Mouse (Mus musculus) megakaryocyte, embryonic 14.5 days (primary cell): ENCODE measurements around the gene Scarf2. TPM values are rescaled to one million over a fixed set of nuclear protein-coding genes. Genes with fewer than 3 reads are reported as not detected.

Experiments used
- H3K27me3 ChIP-seq: replicated peaks from 2 replicates; pipeline ENCODE3; 2012; ENCODE audit warnings: inconsistent platforms
- H3K36me3 ChIP-seq: replicated peaks from 2 replicates; pipeline ENCODE3; 2012; ENCODE audit warnings: low read length, inconsistent platforms, mixed read lengths
- H3K4me1 ChIP-seq: 2 replicates; pipeline ENCODE4 v1.6.1; 2012; ENCODE audit warnings: inconsistent platforms
- H3K4me3 ChIP-seq: replicated peaks from 2 replicates; pipeline ENCODE3; 2012; ENCODE audit warnings: moderate library complexity, mild to moderate bottlenecking, inconsistent platforms
- H3K9me3 ChIP-seq: 2 replicates; pipeline ENCODE4 v1.6.1; 2012; ENCODE audit warnings: inconsistent platforms
- FLI1 ChIP-seq: IDR thresholded peaks from 2 replicates; pipeline ENCODE4 v1.6.1; 2012; ENCODE audit warnings: low read length, inconsistent platforms, mixed read lengths
- GATA1 ChIP-seq: IDR thresholded peaks from 3 replicates; pipeline ENCODE4 v1.6.1; 2012; ENCODE audit warnings: mixed read lengths, low read length, inconsistent platforms, borderline replicate concordance
- polyA plus RNA-seq: library from polyadenylated mRNA; stranded (reverse); fragments of >175 nt; gene quantifications from 2 replicates; pipeline ENCODE4 v1.2.3, GENCODE M21; 2012; ENCODE audit warnings: low replicate concordance; ENCODE audit not compliant: insufficient read depth

Gene Scarf2
- polyA plus RNA-seq, 1 experiment, result 0.79 TPM

DNA sequence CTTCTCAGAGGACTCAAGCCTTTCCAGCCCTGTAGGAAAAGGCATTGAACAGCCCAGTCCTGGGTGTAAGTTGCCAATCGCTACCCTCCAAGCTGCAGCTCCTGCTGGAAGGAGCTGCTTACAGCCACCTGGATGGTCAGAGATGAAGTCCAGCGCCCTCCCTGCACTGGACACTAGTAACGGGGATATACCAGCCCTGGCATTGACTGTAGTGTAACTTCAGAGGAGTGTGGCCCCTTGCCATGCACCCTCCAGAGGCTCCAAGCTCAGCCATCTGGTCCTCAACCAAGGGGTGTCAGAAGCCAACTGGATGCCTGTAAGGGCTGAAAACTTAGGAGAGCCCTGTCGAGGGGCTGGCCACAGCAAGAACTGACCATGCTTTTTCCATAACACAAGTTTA, 42.9 kb downstream of the Scarf2 start:
- H3K4me3 ChIP-seq, result no peak overlapping the region
- TF ChIP-seq GATA1, result no peak
- TF ChIP-seq FLI1, result no peak
- peaks cover 57% of the 10 kb centered on the region for H3K36me3 ChIP-seq

DNA sequence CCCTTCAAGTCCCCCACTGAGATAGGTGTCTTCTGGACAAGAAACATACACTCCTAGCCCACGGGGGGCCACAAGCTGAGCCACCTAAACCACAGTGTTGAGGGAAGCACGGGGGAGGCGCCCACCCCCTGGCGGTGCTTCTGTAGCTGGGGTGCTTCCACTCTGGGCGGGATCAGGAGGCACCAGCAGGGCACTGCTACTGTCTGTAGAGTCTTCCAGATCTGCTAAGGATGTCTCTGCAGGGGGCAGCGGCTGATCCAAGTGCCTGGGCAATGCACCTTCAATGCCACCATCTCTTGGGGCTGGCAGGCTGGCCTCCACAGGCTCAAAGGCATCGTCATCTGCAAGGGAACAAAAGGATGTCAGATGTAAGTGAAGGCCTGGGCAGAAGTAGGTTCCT, 45.4 kb downstream of the Scarf2 start:
- peaks cover 82% of the 10 kb centered on the region for H3K36me3 ChIP-seq
- H3K4me1 ChIP-seq, result no peaks in the 10 kb centered on the region
- H3K9me3 ChIP-seq, result no peaks in the 10 kb centered on the region
- TF ChIP-seq GATA1, result no peak
- TF ChIP-seq FLI1, result no peak
- no peak overlapping the region for H3K4me3 ChIP-seq
- H3K27me3 ChIP-seq, result peaks cover 13% of the 10 kb centered on the region

More for the DNA sequence above, 42.9 kb downstream of the Scarf2 start:
- Histone ChIP-seq H3K9me3 (no peaks in the 10 kb centered on the region; the same call in 1 of the 2 replicates), H3K4me1 (no peaks in the 10 kb centered on the region), H3K27me3 (peaks cover 38% of the 10 kb centered on the region)

DNA sequence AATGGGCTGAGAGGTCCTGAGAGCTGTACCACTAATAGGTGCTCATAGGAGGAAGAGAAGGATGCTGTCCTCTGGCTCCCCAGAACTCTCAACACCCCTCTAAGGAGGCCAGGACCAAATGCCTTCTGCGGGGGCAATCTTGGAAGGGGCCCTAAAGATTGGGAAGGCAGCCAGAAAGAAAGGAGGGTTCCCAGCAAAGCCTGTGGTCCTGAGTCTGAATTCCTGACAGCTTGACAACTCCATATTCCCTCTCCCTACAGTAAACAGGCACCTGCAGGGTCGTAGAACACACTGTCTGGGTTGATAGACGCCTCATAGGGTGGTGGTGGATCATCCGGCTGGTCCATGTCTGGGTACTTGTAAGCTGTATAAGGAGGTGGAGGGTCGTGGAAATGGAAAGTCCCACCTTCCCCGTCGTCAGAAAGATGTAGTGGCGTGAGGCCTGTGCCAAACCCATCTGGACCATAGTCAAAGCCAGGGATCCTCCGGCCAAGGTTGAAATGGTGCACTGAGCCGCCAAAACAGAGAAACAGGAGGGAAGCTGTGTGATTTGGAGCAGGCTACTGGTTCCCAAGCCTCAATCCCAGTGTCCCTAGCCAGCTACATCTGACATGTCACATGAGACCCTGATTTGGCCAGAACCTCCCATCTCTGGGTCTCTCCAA, 46.8 kb downstream of the Scarf2 start:
- Histone ChIP-seq H3K4me3 (no peak overlapping the region), H3K9me3 (no peaks in the 10 kb centered on the region), H3K4me1 (no peaks in the 10 kb centered on the region), H3K27me3 (no peaks in the 10 kb centered on the region), H3K36me3 (peaks cover 96% of the 10 kb centered on the region)
- TF ChIP-seq GATA1 (no peak), FLI1 (no peak)

GRCm38 (mm10) chr16:17848431-17848830, 51.3 kb downstream of the Scarf2 start:
- peaks cover 95% of the 10 kb centered on the region for H3K36me3 ChIP-seq
- H3K4me3 ChIP-seq, result no peak overlapping the region
- no peaks in the 10 kb centered on the region for H3K4me1 ChIP-seq
- H3K9me3 ChIP-seq, result no peaks in the 10 kb centered on the region
- no peak for TF ChIP-seq FLI1
- no peaks in the 10 kb centered on the region for H3K27me3 ChIP-seq

GRCm38 (mm10) chr16:17848928-17849327, 51.8 kb downstream of the Scarf2 start:
- H3K4me1 ChIP-seq, result no peaks in the 10 kb centered on the region
- H3K4me3 ChIP-seq, result no peak overlapping the region
- H3K9me3 ChIP-seq, result no peaks in the 10 kb centered on the region
- H3K36me3 ChIP-seq, result peaks cover 95% of the 10 kb centered on the region
- TF ChIP-seq GATA1, result no peak
- TF ChIP-seq FLI1, result no peak
- H3K27me3 ChIP-seq, result no peaks in the 10 kb centered on the region

DNA sequence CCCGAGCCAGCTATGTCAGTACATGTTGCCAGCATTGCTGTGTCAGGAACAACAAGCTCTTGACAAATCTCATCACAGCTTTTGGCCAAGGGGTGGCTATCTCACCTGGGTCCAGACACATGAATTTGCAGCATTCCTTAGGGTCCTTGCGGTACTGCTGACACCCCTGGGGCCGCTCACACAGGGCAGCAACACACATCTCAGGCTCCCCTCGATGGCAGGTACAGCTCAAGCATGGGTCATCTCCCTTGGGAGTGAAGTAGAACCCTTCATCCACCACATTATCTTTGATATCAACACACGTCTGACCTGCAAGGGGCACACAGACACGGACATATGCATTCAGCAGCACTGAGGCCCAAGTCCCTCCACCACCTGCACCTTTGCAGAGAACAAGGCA, 52.4 kb downstream of the Scarf2 start:
- TF ChIP-seq GATA1, result no peak
- no peaks in the 10 kb centered on the region for H3K4me1 ChIP-seq
- peaks cover 95% of the 10 kb centered on the region for H3K36me3 ChIP-seq
- no peaks in the 10 kb centered on the region for H3K27me3 ChIP-seq
- no peak overlapping the region for H3K4me3 ChIP-seq
- no peaks in the 10 kb centered on the region for H3K9me3 ChIP-seq

- Histone ChIP-seq H3K9me3 (no peaks in the 10 kb centered on the region), H3K27me3 (no peaks in the 10 kb centered on the region), H3K36me3 (peaks cover 92% of the 10 kb centered on the region), H3K4me1 (no peaks in the 10 kb centered on the region), H3K4me3 (no peak overlapping the region)
- no peak for TF ChIP-seq GATA1
- TF ChIP-seq FLI1, result no peak
Measured at GRCm38 (mm10) chr16:17851331-17851730, 54.2 kb downstream of the Scarf2 start.

DNA sequence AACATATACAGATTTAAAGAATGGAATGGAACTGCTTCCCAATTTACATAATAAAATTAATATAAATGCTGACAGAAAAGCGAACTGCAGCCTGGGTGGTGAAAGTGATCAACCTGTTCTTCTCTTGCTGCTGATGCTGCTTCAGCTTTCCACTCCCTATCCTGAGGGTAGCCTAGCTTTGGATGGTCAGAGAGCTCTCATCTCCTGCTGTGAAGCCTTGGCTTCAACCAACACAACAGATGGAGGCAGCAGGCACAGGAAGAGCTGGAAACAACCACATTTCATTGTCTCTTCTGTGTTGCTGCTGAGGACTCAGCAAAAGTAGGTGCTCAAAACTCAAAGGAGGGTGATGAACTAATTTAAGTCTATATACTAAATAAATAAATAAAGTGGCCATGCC, 54.8 kb downstream of the Scarf2 start:
- H3K27me3 ChIP-seq, result no peaks in the 10 kb centered on the region
- no peak for TF ChIP-seq GATA1
- no peak for TF ChIP-seq FLI1
- H3K4me1 ChIP-seq, result no peaks in the 10 kb centered on the region
- no peaks in the 10 kb centered on the region for H3K9me3 ChIP-seq
- H3K4me3 ChIP-seq, result no peak overlapping the region
- peaks cover 92% of the 10 kb centered on the region for H3K36me3 ChIP-seq

DNA sequence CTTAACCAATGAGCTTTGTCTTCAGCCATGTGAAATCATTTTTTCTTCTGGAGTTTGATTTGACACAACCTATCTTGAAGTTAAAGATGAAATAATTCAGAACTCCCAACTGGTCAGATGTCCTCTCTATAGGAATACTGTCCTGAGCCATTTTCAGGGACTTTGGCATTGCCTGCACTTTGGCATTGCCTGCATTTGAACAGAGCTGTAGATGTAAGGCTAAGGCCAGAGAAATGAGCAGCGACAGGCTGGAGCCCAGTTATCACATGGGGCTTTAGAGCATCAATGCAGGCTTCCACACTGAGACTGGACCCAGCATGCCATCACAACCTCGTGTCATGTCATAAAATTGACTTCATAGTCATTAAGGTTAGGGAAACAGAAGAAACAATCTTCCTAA, 56.2 kb downstream of the Scarf2 start:
- Histone ChIP-seq H3K4me3 (no peak overlapping the region), H3K36me3 (peaks cover 92% of the 10 kb centered on the region), H3K27me3 (no peaks in the 10 kb centered on the region), H3K9me3 (no peaks in the 10 kb centered on the region), H3K4me1 (no peaks in the 10 kb centered on the region)
- TF ChIP-seq GATA1, result no peak
- no peak for TF ChIP-seq FLI1

DNA sequence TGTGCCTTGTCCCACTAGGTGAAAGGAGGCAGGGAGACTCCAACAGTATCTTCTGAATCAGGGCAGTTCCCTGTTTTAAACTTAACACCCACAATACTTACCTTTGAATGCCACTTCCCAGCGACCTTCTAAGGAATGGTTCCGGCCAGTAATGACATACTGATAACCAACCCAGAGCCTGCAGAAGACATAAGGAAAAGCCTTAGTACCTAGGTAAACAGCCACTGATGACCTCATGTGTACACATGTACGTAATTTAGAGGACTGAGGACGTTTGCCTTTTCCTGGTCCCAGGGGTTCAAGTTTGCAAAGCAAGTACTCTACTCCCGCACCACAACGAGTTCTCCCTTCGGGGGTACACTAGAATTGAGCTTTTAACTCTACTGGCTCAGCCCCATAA, 60.1 kb downstream of the Scarf2 start:
- H3K4me3 ChIP-seq, result no peak overlapping the region
- TF ChIP-seq FLI1, result no peak
- TF ChIP-seq GATA1, result no peak
- H3K4me1 ChIP-seq, result peaks cover 7% of the 10 kb centered on the region
- H3K27me3 ChIP-seq, result no peaks in the 10 kb centered on the region
- peaks cover 92% of the 10 kb centered on the region for H3K36me3 ChIP-seq
- H3K9me3 ChIP-seq, result no peaks in the 10 kb centered on the region

Other genes starting within 250 kb of the Scarf2 start
- gene Lrrc74b, start 236.0 kb upstream of the Scarf2 start, polyA plus RNA-seq, result not detected in 2 replicates
- gene P2rx6, start 235.4 kb upstream of the Scarf2 start, polyA plus RNA-seq, result 2.3 TPM in 1 of 2 replicates, not detected in the other
- gene Slc7a4, start 214.1 kb upstream of the Scarf2 start, polyA plus RNA-seq, result 0.32 and 1.0 TPM in 2 replicates
- 0.83 and 9.1 TPM in 2 replicates for gene Smpd4, start 177.9 kb upstream of the Scarf2 start, polyA plus RNA-seq
- not detected in 2 replicates for gene Ccdc74a, start 150.8 kb upstream of the Scarf2 start, polyA plus RNA-seq
- 78.5 and 142 TPM in 2 replicates for gene Med15, start 64.4 kb upstream of the Scarf2 start, polyA plus RNA-seq
- 0.65 and 4.0 TPM in 2 replicates for gene Klhl22, start 37.7 kb upstream of the Scarf2 start, polyA plus RNA-seq
- 0.13 TPM in 1 of 2 replicates, not detected in the other for gene B830017H08Rik, start 35.8 kb downstream of the Scarf2 start, polyA plus RNA-seq
- 3.2 TPM in 1 of 2 replicates, not detected in the other for gene Car15, start 41.1 kb downstream of the Scarf2 start, polyA plus RNA-seq
- gene Gm20518, start 94.4 kb downstream of the Scarf2 start, polyA plus RNA-seq, result 0.35 TPM in 1 of 2 replicates, not detected in the other
- gene Tssk1, start 96.9 kb downstream of the Scarf2 start, polyA plus RNA-seq, result not detected in 2 replicates
- gene Dgcr2, start 101.3 kb downstream of the Scarf2 start, polyA plus RNA-seq, result 6.8 and 8.4 TPM in 2 replicates
- gene Tssk2, start 101.4 kb downstream of the Scarf2 start, polyA plus RNA-seq, result not detected in 2 replicates
- 21.8 and 24.0 TPM in 2 replicates for gene Ess2, start 114.1 kb downstream of the Scarf2 start, polyA plus RNA-seq
- not detected in 2 replicates for gene Gsc2, start 117.8 kb downstream of the Scarf2 start, polyA plus RNA-seq
- 396 and 555 TPM in 2 replicates for gene Slc25a1, start 130.9 kb downstream of the Scarf2 start, polyA plus RNA-seq
- not detected in 2 replicates for gene Vpreb2, start 183.1 kb downstream of the Scarf2 start, polyA plus RNA-seq